Mouse (Mus musculus): ENCODE measurements around the gene Dpf3.

DNA sequence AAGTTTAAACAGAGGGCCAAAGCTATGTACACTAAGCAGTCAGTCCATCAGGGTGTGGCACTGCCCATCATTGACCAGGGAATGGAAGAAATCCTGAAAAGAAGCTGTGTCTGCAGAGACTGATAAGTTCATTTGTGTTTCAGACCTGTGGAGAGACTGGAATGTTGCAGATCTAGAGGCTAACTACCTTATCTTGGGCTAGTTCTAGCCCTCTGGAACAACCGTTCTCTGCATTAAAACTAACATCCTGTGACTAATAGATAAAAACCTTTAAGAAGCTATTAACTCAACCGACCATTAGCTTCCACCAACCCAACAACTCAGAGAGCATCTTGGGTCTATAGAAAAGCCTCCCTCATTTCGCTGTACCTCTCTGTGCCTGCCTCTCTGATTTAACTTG lies 30.1 kb upstream of the Dpf3 start:
- TF ChIP-seq CTCF (IDR thresholded peaks at IDR 0.05; ENCODE audit: low read depth) (no peak), EP300 (IDR thresholded peaks at IDR 0.05; ENCODE audit: low read depth) (no peak)
